In genomic region chr16:21217233-21217632, GRCm38 (mm10) we compare ENCODE assay signal across 21 mouse cellular contexts. TPM values are rescaled to one million over a fixed set of nuclear protein-coding genes. Genes with fewer than 3 reads are reported as not detected.
A peak's percentile ranks its signal among the peaks of the same experiment; 100 is the strongest.
DNase-seq lines count a peak whose midpoint lies in the region; ATAC-seq and TF ChIP-seq lines count a peak whose summit lies in the region.
"Had no signal": no experiment of that assay in that cellular context is flagged by ENCODE, and none has a peak within 500 bp of the region (broad histone marks: within the 10 kb centered on the region; RNA-seq: fewer than 3 reads in every experiment).

No protein-coding gene starts in this region.

- H3K27me3 ChIP-seq in embryonic facial prominence, embryonic 13.5 days, result no peaks in the 10 kb centered on the region
- H3K27me3 ChIP-seq in embryonic facial prominence, embryonic 10.5 days (replicated peaks; ENCODE audit: low read depth, poor library complexity, severe bottlenecking), result no peaks in the 10 kb centered on the region
- no peaks in the 10 kb centered on the region for H3K27me3 ChIP-seq in heart, embryonic 12.5 days (replicated peaks)
- no peaks in the 10 kb centered on the region for H3K27me3 ChIP-seq in heart, adult 2 months (ENCODE audit: control insufficient read depth, insufficient read depth, low read length)
- H3K27me3 ChIP-seq in limb, embryonic 10.5 days (ENCODE audit: low read depth, poor library complexity, severe bottlenecking), result no peaks in the 10 kb centered on the region
- H3K27me3 ChIP-seq: hindbrain, embryonic 13.5 days; intestine, embryonic 15.5 days had no signal

- no peak for TF ChIP-seq POLR2A in heart, adult 2 months (IDR thresholded peaks at IDR 0.05; ENCODE audit: insufficient read depth, low read depth, low read length)

- peaks cover 98% of the 10 kb centered on the region for H3K36me3 ChIP-seq in embryonic facial prominence, embryonic 13.5 days
- peaks cover 97% of the 10 kb centered on the region for H3K36me3 ChIP-seq in embryonic facial prominence, embryonic 10.5 days (replicated peaks)
- peaks cover 71% of the 10 kb centered on the region for H3K36me3 ChIP-seq in heart, embryonic 12.5 days
- H3K36me3 ChIP-seq in heart, adult 2 months (ENCODE audit: control insufficient read depth, insufficient read depth, low read length), result no peaks in the 10 kb centered on the region; the same call in 1 of the 2 replicates
- peaks cover 98% of the 10 kb centered on the region for H3K36me3 ChIP-seq in limb, embryonic 10.5 days

- no peak for DNase-seq in embryonic facial prominence, embryonic 10.5 days (ENCODE audit: low spot score)
- no peak for DNase-seq in heart, adult 2 months
- no peak for DNase-seq in limb, embryonic 10.5 days (ENCODE audit: low spot score)
- DNase-seq in left cerebral cortex, postnatal 10 days (ENCODE audit: extremely low spot score in 1 of 2, low spot score in 2 of 2), result no peak
- DNase-seq: adrenal gland, adult 2 months; adrenal gland, postnatal 14 days; cerebellum, adult 11 months; cerebellum, adult 2 months; cerebellum, adult 9-11 months; cerebellum, postnatal 25 days; gastrocnemius, postnatal 25 days; heart, adult 18-20 months; kidney, adult 11 months had no signal

- no peaks in the 10 kb centered on the region for H3K9me3 ChIP-seq in embryonic facial prominence, embryonic 13.5 days
- H3K9me3 ChIP-seq in embryonic facial prominence, embryonic 10.5 days, result no peaks in the 10 kb centered on the region
- no peaks in the 10 kb centered on the region for H3K9me3 ChIP-seq in heart, embryonic 12.5 days (replicated peaks)
- no peaks in the 10 kb centered on the region for H3K9me3 ChIP-seq in limb, embryonic 10.5 days (replicated peaks)
- H3K9me3 ChIP-seq: hindbrain, embryonic 10.5 days; hindbrain, embryonic 13.5 days; intestine, embryonic 15.5 days had no signal

- TF ChIP-seq CTCF in heart, adult 2 months (IDR thresholded peaks at IDR 0.05), result no peak

- no peak for ATAC-seq in embryonic facial prominence, embryonic 13.5 days (ENCODE audit: insufficient number of reproducible peaks, insufficient read depth, low FRiP score, low TSS enrichment, low read depth)
- ATAC-seq in heart, embryonic 12.5 days (ENCODE audit: insufficient number of reproducible peaks, low FRiP score), result no peak
- ATAC-seq: forebrain, embryonic 14.5 days; hindbrain, embryonic 16.5 days; intestine, embryonic 15.5 days had no signal

- H3K27ac ChIP-seq in embryonic facial prominence, embryonic 13.5 days, result 0 out of 2 replicates have a peak overlapping the region, but pooled peaks have one; percentile 23
- no peak overlapping the region for H3K27ac ChIP-seq in embryonic facial prominence, embryonic 10.5 days (replicated peaks)
- H3K27ac ChIP-seq in heart, embryonic 12.5 days (ENCODE audit: poor library complexity, severe bottlenecking), result no peak overlapping the region
- H3K27ac ChIP-seq in heart, adult 2 months, result no peak overlapping the region
- H3K27ac ChIP-seq in limb, embryonic 10.5 days, result peak overlapping the region; percentile 71; the same call in 1 of the 2 replicates
- H3K27ac ChIP-seq: hindbrain, embryonic 13.5 days; intestine, embryonic 15.5 days had no signal

- H3K4me3 ChIP-seq in embryonic facial prominence, embryonic 13.5 days, result no peak overlapping the region
- H3K4me3 ChIP-seq in embryonic facial prominence, embryonic 10.5 days, result no peak overlapping the region
- no peak overlapping the region for H3K4me3 ChIP-seq in heart, embryonic 12.5 days
- H3K4me3 ChIP-seq in heart, adult 2 months, result no peak overlapping the region
- no peak overlapping the region for H3K4me3 ChIP-seq in limb, embryonic 10.5 days
- H3K4me3 ChIP-seq: hindbrain, embryonic 10.5 days; hindbrain, embryonic 13.5 days; intestine, embryonic 15.5 days had no signal

- H3K4me2 ChIP-seq in embryonic facial prominence, embryonic 13.5 days, result no peak overlapping the region
- H3K4me2 ChIP-seq in heart, embryonic 12.5 days, result no peak overlapping the region
- H3K4me2 ChIP-seq: hindbrain, embryonic 13.5 days; intestine, embryonic 15.5 days had no signal

- peaks cover 45% of the 10 kb centered on the region for H3K4me1 ChIP-seq in embryonic facial prominence, embryonic 13.5 days
- peaks cover 50% of the 10 kb centered on the region for H3K4me1 ChIP-seq in embryonic facial prominence, embryonic 10.5 days
- H3K4me1 ChIP-seq in heart, embryonic 12.5 days (replicated peaks), result peaks cover 61% of the 10 kb centered on the region
- H3K4me1 ChIP-seq in heart, adult 2 months (ENCODE audit: control insufficient read depth, insufficient read depth, low read length), result no peaks in the 10 kb centered on the region; the same call in 1 of the 2 replicates
- H3K4me1 ChIP-seq in limb, embryonic 10.5 days, result peaks cover 46% of the 10 kb centered on the region

- intact Hi-C loops in heart, adult 2 months (cut with DNase I), result no loop called here
- intact Hi-C loops in left cerebral cortex, postnatal 10 days (cut with DNase I), result no loop called here

- no peak overlapping the region for H3K9ac ChIP-seq in embryonic facial prominence, embryonic 13.5 days
- H3K9ac ChIP-seq in heart, embryonic 12.5 days, result peak overlapping the region; percentile 43; the same call in 1 of the 2 replicates
- no peak overlapping the region for H3K9ac ChIP-seq in heart, adult 2 months (ENCODE audit: low read depth, low read length)
- H3K9ac ChIP-seq: hindbrain, embryonic 13.5 days; intestine, embryonic 15.5 days had no signal

- WGBS in embryonic facial prominence, embryonic 13.5 days, result 88% methylated on average over 14 of the region's 14 CpGs
- WGBS in embryonic facial prominence, embryonic 10.5 days, result 90% methylated on average over 14 of the region's 14 CpGs
- WGBS in heart, embryonic 12.5 days, result 61% methylated on average over 14 of the region's 14 CpGs
- WGBS in heart, adult 2 months, result 76% methylated on average over 14 of the region's 14 CpGs
- 92% methylated on average over 14 of the region's 14 CpGs for WGBS in limb, embryonic 10.5 days

- no peaks in the 10 kb centered on the region for H3K79me2 ChIP-seq in heart, adult 2 months (replicated peaks; ENCODE audit: control insufficient read depth, insufficient read depth, low read length)

- TF ChIP-seq EP300 in heart, adult 2 months (IDR thresholded peaks at IDR 0.05; ENCODE audit: insufficient read depth, low read depth, low read length), result no peak

RNA-seq across cellular contexts. Expression of gene Ephb3, which starts 12.7 kb away (rescaled TPM):
- polyA plus RNA-seq in embryonic facial prominence, embryonic 13.5 days (2015; fragmentation: Nextera tagmentation; extraction: Ambion mirVana), result 71.4 and 72.9 TPM in 2 replicates
- polyA plus RNA-seq in embryonic facial prominence, embryonic 10.5 days (2016; fragmentation: Nextera tagmentation; extraction: Ambion mirVana), result 32.0 and 38.6 TPM in 2 replicates
- polyA plus RNA-seq in heart, embryonic 12.5 days (2016; fragmentation: Nextera tagmentation; extraction: Ambion mirVana), result 24.0 and 25.4 TPM in 2 replicates
- 1 to 10 TPM; 6.3 to 7.0 TPM for total RNA-seq in heart, adult 2 months (2021)
- 9.9 and 11.3 TPM in 2 replicates for polyA plus RNA-seq in heart, adult 2 months (2012; rRNA removed)
- polyA plus RNA-seq in limb, embryonic 10.5 days (2016; fragmentation: Nextera tagmentation; extraction: Ambion mirVana), result 31.0 and 48.3 TPM in 2 replicates
- 10 to 100 TPM; 29.7 to 34.1 TPM for total RNA-seq in left cerebral cortex, postnatal 10 days (2021)
- total RNA-seq: common myeloid progenitor, adult 5-6 weeks had no signal

Comparison
In these comparisons a context has a peak if more than half of its experiments do, and no peak if none do; other contexts are left out.
1. H3K27ac ChIP-seq: peak in embryonic facial prominence, embryonic 13.5 days (single experiment) and limb, embryonic 10.5 days (single experiment); none in embryonic facial prominence, embryonic 10.5 days (single experiment), heart, embryonic 12.5 days (single experiment) and heart, adult 2 months (single experiment).